Mouse (Mus musculus) ES-Bruce4 (cell line): ENCODE measurements around the gene Tomm70a. TPM values are rescaled to one million over a fixed set of nuclear protein-coding genes. Genes with fewer than 3 reads are reported as not detected.

ENCODE experiments used
- H3K27ac ChIP-seq: 2 replicates; pipeline ENCODE4 v1.5.1; 2012; ENCODE audit warnings: low read length, inconsistent platforms; ENCODE audit not compliant: insufficient read depth
- H3K27me3 ChIP-seq: 2 replicates; pipeline ENCODE4 v1.6.1; 2012; ENCODE audit warnings: mild to moderate bottlenecking, low read length, inconsistent platforms; ENCODE audit not compliant: control insufficient read depth, poor library complexity, insufficient read depth, severe bottlenecking
- H3K36me3 ChIP-seq: 2 replicates; pipeline ENCODE4 v1.6.1; 2012; ENCODE audit warnings: inconsistent platforms, mild to moderate bottlenecking, low read length, moderate library complexity; ENCODE audit not compliant: control insufficient read depth, poor library complexity, insufficient read depth, severe bottlenecking
- H3K4me1 ChIP-seq: one replicate; pipeline ENCODE4 v1.8.1; 2011; ENCODE audit warnings: low read length; ENCODE audit not compliant: control insufficient read depth, insufficient read depth
- H3K4me3 ChIP-seq: 2 replicates; pipeline ENCODE4 v1.5.1; 2011; ENCODE audit warnings: low read depth, mild to moderate bottlenecking, low read length
- H3K9ac ChIP-seq: 2 replicates; pipeline ENCODE4 v1.6.1; 2012; ENCODE audit warnings: low read depth, mild to moderate bottlenecking, inconsistent platforms; ENCODE audit not compliant: poor library complexity, severe bottlenecking
- H3K9me3 ChIP-seq: replicated peaks from 2 replicates; pipeline ENCODE4 v1.6.1; 2012; ENCODE audit warnings: mild to moderate bottlenecking, low read length, inconsistent platforms; ENCODE audit not compliant: control insufficient read depth, poor library complexity, insufficient read depth, severe bottlenecking
- CTCF ChIP-seq: IDR thresholded peaks from one replicate; pipeline ENCODE4 v1.8.1; 2011; ENCODE audit warnings: low read depth, low read length
- EP300 ChIP-seq: IDR thresholded peaks from 2 replicates; pipeline ENCODE4 v1.6.1; 2011; ENCODE audit warnings: low read depth, low read length; ENCODE audit not compliant: insufficient read depth
- POLR2A ChIP-seq: IDR thresholded peaks from one replicate; pipeline ENCODE4 v1.8.1; 2011; ENCODE audit warnings: low read length; ENCODE audit not compliant: insufficient read depth
- polyA plus RNA-seq: library from polyadenylated mRNA; stranded (reverse); fragments of >200 nt; gene quantifications from 2 replicates; pipeline ENCODE4 v1.2.4, GENCODE M21; 2011; ENCODE audit warnings: low read depth; ENCODE audit not compliant: missing spikeins, insufficient read depth, insufficient read length

Tomm70a gene
- polyA plus RNA-seq, 1 experiment, result 126 TPM

GRCm38 (mm10) chr16:57190390-57190789 is 68.9 kb downstream of the Tomm70a start:
- no peak overlapping the region for H3K27ac ChIP-seq
- TF ChIP-seq EP300, result no peak
- TF ChIP-seq CTCF, result no peak
- no peak for TF ChIP-seq POLR2A
- H3K27me3 ChIP-seq, result no peaks in the 10 kb centered on the region
- H3K9ac ChIP-seq, result no peak overlapping the region
- H3K9me3 ChIP-seq, result no peaks in the 10 kb centered on the region
- H3K36me3 ChIP-seq, result peaks cover 2% of the 10 kb centered on the region
- H3K4me3 ChIP-seq, result no peak overlapping the region
- peaks cover 2% of the 10 kb centered on the region for H3K4me1 ChIP-seq

DNA sequence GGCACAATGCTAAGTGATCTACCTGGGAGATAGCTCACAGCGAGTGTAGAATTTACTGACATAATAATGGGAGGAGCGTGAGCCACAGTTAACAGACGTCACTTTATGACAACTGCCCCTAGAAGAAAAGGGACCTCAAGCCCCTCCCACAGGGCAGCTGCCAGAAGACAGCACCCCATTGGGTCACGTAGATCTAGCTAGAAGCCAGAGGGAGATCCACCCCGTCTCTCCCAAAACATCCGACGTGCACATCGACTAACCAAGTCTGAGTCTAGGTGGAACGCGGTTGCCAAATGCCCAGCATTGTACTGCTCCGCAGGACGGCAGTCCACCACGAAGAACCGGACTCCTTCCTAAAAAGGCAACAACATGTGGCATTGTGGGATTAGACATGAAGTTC is 69.7 kb downstream of the Tomm70a start:
- Histone ChIP-seq H3K36me3 (peaks cover 2% of the 10 kb centered on the region), H3K4me3 (no peak overlapping the region), H3K27ac (no peak overlapping the region), H3K9me3 (no peaks in the 10 kb centered on the region), H3K27me3 (no peaks in the 10 kb centered on the region), H3K9ac (no peak overlapping the region), H3K4me1 (peaks cover 2% of the 10 kb centered on the region)
- TF ChIP-seq CTCF (no peak), POLR2A (no peak), EP300 (no peak)

GRCm38 (mm10) chr16:57196590-57196989 is 75.1 kb downstream of the Tomm70a start:
- H3K36me3 ChIP-seq, result peaks cover 2% of the 10 kb centered on the region
- no peak overlapping the region for H3K4me3 ChIP-seq
- TF ChIP-seq EP300 (no peak), CTCF (no peak), POLR2A (no peak)
- peaks cover 5% of the 10 kb centered on the region for H3K4me1 ChIP-seq
- no peaks in the 10 kb centered on the region for H3K27me3 ChIP-seq
- no peak overlapping the region for H3K9ac ChIP-seq
- H3K27ac ChIP-seq, result no peak overlapping the region
- no peaks in the 10 kb centered on the region for H3K9me3 ChIP-seq

- peaks cover 1% of the 10 kb centered on the region for H3K36me3 ChIP-seq
- no peaks in the 10 kb centered on the region for H3K27me3 ChIP-seq
- H3K4me1 ChIP-seq, result peaks cover 5% of the 10 kb centered on the region
- H3K27ac ChIP-seq, result no peak overlapping the region
- TF ChIP-seq POLR2A (no peak), CTCF (no peak), EP300 (no peak)
- H3K9ac ChIP-seq, result no peak overlapping the region
- no peak overlapping the region for H3K4me3 ChIP-seq
- H3K9me3 ChIP-seq, result no peaks in the 10 kb centered on the region
Observed at GRCm38 (mm10) chr16:57197281-57197680, 75.8 kb downstream of the Tomm70a start.

Other genes with a start within 250 kb of the Tomm70a start
- gene Tmem45a, start 235.5 kb upstream of the Tomm70a start, polyA plus RNA-seq, result 7.8 and 9.7 TPM in 2 replicates
- gene Lnp1, start 193.6 kb upstream of the Tomm70a start, polyA plus RNA-seq, result not detected in 2 replicates
- not detected in 2 replicates for gene Tmem45a2, start 50.3 kb upstream of the Tomm70a start, polyA plus RNA-seq
- 138 and 154 TPM in 2 replicates for gene Nit2, start 45.6 kb downstream of the Tomm70a start, polyA plus RNA-seq
- 32.4 and 35.5 TPM in 2 replicates for gene Tbc1d23, start 109.8 kb downstream of the Tomm70a start, polyA plus RNA-seq
- gene Tmem30c, start 171.2 kb downstream of the Tomm70a start, polyA plus RNA-seq, result 0.36 TPM in 1 of 2 replicates, not detected in the other
- 1.6 and 2.0 TPM in 2 replicates for gene Filip1l, start 231.4 kb downstream of the Tomm70a start, polyA plus RNA-seq